Mouse (Mus musculus) bone marrow, adult 2 months (tissue): Measurements from ENCODE around the gene Pde8a. TPM values are rescaled to one million over a fixed set of nuclear protein-coding genes. Genes with fewer than 3 reads are reported as not detected.
"Not testable (repeated sequence)": the region's sequence is repeated elsewhere in the genome, so short reads cannot be mapped to it uniquely, and the experiment has no call there.

Experiments
- H3K27ac ChIP-seq: fragments of 200-500 bp; 2 replicates; pipeline ENCODE4 v1.5.1; 2012; ENCODE audit warnings: low read depth, mild to moderate bottlenecking, control low read depth, inconsistent platforms, low read length; ENCODE audit not compliant: control insufficient read depth, poor library complexity, insufficient read depth
- H3K4me1 ChIP-seq: fragments of 200-500 bp; 2 replicates; pipeline ENCODE4 v1.6.1; 2011; ENCODE audit warnings: low read length; ENCODE audit not compliant: control insufficient read depth, insufficient read depth
- H3K4me3 ChIP-seq: fragments of 200-500 bp; replicated peaks from 2 replicates; pipeline ENCODE3; 2011; ENCODE audit warnings: mild to moderate bottlenecking, low read depth, low read length, control low read depth; ENCODE audit not compliant: control insufficient read depth
- CTCF ChIP-seq: fragments of 200-500 bp; IDR thresholded peaks from 2 replicates; pipeline ENCODE4 v1.5.1; 2011; ENCODE audit warnings: low read length, control low read depth; ENCODE audit not compliant: control insufficient read depth, insufficient read depth
- POLR2A ChIP-seq: fragments of 200-500 bp; IDR thresholded peaks from 2 replicates; pipeline ENCODE4 v1.6.1; 2011; ENCODE audit warnings: low read depth, mild to moderate bottlenecking, control low read depth, low read length, borderline replicate concordance; ENCODE audit not compliant: control insufficient read depth
- WGBS: fragments of 180-500 bp; shearing (Covaris S2); methylation state at CpG from one replicate; pipeline ENCODE4 v1.1.7; 2018; 5-methylcytosine and 5-hydroxymethylcytosine counted together
- polyA plus RNA-seq: library from polyadenylated mRNA; stranded (reverse); fragments of >200 nt; gene quantifications from 2 replicates; pipeline ENCODE4 v1.2.4, GENCODE M21; 2011; ENCODE audit warnings: low replicate concordance; ENCODE audit not compliant: missing spikeins, insufficient read depth, insufficient read length

Gene Pde8a
- polyA plus RNA-seq, 1 experiment = 6.7 TPM

- peaks cover 5% of the 10 kb centered on the region; the same call in 1 of the 2 replicates for H3K4me1 ChIP-seq
These were observed 14.3 kb upstream of the Pde8a start for GRCm38 (mm10) chr7:81199109-81199508.

GRCm38 (mm10) chr7:81199757-81200156, 13.6 kb upstream of the Pde8a start:
- WGBS = 12% methylated on average over 4 of the region's 4 CpGs
- Histone ChIP-seq H3K4me3 (no peak overlapping the region), H3K27ac (no peak overlapping the region), H3K4me1 (peaks cover 5% of the 10 kb centered on the region; the same call in 1 of the 2 replicates)
- TF ChIP-seq CTCF (no peak), POLR2A (no peak)

More at GRCm38 (mm10) chr7:81199109-81199508, 14.3 kb upstream of the Pde8a start:
- H3K4me3 ChIP-seq = no peak overlapping the region
- WGBS = 18% methylated on average over 5 of the region's 5 CpGs
- H3K27ac ChIP-seq = no peak overlapping the region
- TF ChIP-seq POLR2A (no peak), CTCF (no peak)

- Histone ChIP-seq H3K4me1 (peaks cover 5% of the 10 kb centered on the region; the same call in 1 of the 2 replicates), H3K27ac (no peak overlapping the region), H3K4me3 (no peak overlapping the region)
- no peak for TF ChIP-seq POLR2A
- no peak for TF ChIP-seq CTCF
- WGBS = 44% methylated on average over 5 of the region's 5 CpGs
These were observed 11.0 kb upstream of the Pde8a start for GRCm38 (mm10) chr7:81202389-81202788.

GRCm38 (mm10) chr7:81203576-81203975, 9.8 kb upstream of the Pde8a start:
- H3K27ac ChIP-seq, H3K4me3 ChIP-seq, H3K4me1 ChIP-seq: not testable (repeated sequence)
- WGBS = 72% methylated on average over 10 of the region's 10 CpGs

GRCm38 (mm10) chr7:81208944-81209343, 4.5 kb upstream of the Pde8a start:
- 19% methylated on average over 6 of the region's 6 CpGs for WGBS
- Histone ChIP-seq H3K4me1 (no peaks in the 10 kb centered on the region), H3K4me3 (no peak overlapping the region), H3K27ac (no peak overlapping the region)
- TF ChIP-seq POLR2A (no peak), CTCF (peak; percentile 79)

- no peak overlapping the region for H3K27ac ChIP-seq
- H3K4me3 ChIP-seq = no peak overlapping the region
- TF ChIP-seq POLR2A (no peak), CTCF (no peak)
- no peaks in the 10 kb centered on the region for H3K4me1 ChIP-seq
- 70% methylated on average over 12 of the region's 12 CpGs for WGBS
These were observed 3.3 kb upstream of the Pde8a start for GRCm38 (mm10) chr7:81209979-81210685.

GRCm38 (mm10) chr7:81211760-81212159, 1.6 kb upstream of the Pde8a start:
- Histone ChIP-seq H3K27ac (no peak overlapping the region), H3K4me1 (no peaks in the 10 kb centered on the region), H3K4me3 (no peak overlapping the region)
- WGBS = 15% methylated on average over 8 of the region's 8 CpGs
- no peak for TF ChIP-seq CTCF
- TF ChIP-seq POLR2A = no peak

- H3K4me3 ChIP-seq = peak overlapping the region; percentile 67
- TF ChIP-seq POLR2A (peak; percentile 50; the same call in 1 of the 2 replicates), CTCF (no peak)
- no peaks in the 10 kb centered on the region for H3K4me1 ChIP-seq
- peak overlapping the region; percentile 97 for H3K27ac ChIP-seq
- WGBS = under 1% methylated on average over 22 of the region's 22 CpGs
These were observed 1.1 kb upstream of the Pde8a start for GRCm38 (mm10) chr7:81212261-81212681.
